In genomic region chr6:108618025-108618424, GRCm38 (mm10) we compare ENCODE assay signal across 16 mouse cellular contexts.
"Had no signal": no experiment of that assay in that cellular context is flagged by ENCODE, and none has a peak within 500 bp of the region (broad histone marks: within the 10 kb centered on the region; RNA-seq: fewer than 3 reads in every experiment).

No protein-coding gene starts in this region.

- H3K27me3 ChIP-seq: midbrain, embryonic 12.5 days; neural tube, embryonic 12.5 days had no signal

- DNase-seq: lung, adult 18-20 months; lung, embryonic 14.5 days; lung, postnatal 10 days; lung, postnatal 4 days; midbrain, embryonic 14.5 days; retina, postnatal 1 day; right cerebral cortex, adult 18-20 months; right cerebral cortex, postnatal 25 days; right cerebral cortex, postnatal 4 days; spleen, adult 18-20 months; thymus, adult 18-20 months; thymus, postnatal 14 days; thymus, postnatal 36 days had no signal

- ATAC-seq: midbrain, embryonic 16.5 days had no signal
